Mouse (Mus musculus) ES-E14 (cell line): Measurements from ENCODE around the gene Uox. TPM values are rescaled to one million over a fixed set of nuclear protein-coding genes. Genes with fewer than 3 reads are reported as not detected.

ENCODE experiments used
- DNase-seq: peaks from one replicate; pipeline ENCODE4 v3.0.0-alpha.2; 2013; ENCODE audit warnings: low read depth, low spot score
- H3K27ac ChIP-seq: 2 replicates; pipeline ENCODE4 v1.5.1; 2012; ENCODE audit warnings: low read depth, mild to moderate bottlenecking, low read length, moderate library complexity, mixed read lengths; ENCODE audit not compliant: poor library complexity, insufficient read depth, severe bottlenecking
- H3K36me3 ChIP-seq: 2 replicates; pipeline ENCODE4 v1.6.1; 2012; ENCODE audit warnings: mild to moderate bottlenecking, low read length, moderate library complexity, mixed read lengths; ENCODE audit not compliant: control insufficient read depth, poor library complexity, insufficient read depth, severe bottlenecking
- H3K4me1 ChIP-seq, 2 experiments: fragments of 150-350 bp in 1 of 2; sonication (generic) in 1 of 2; 2 replicates each; pipeline ENCODE4 v1.6.1; 2012; ENCODE audit warnings: low read length in 2 of 2, mild to moderate bottlenecking in 1 of 2, mixed read lengths in 1 of 2; ENCODE audit not compliant: control insufficient read depth in 2 of 2, insufficient read depth in 2 of 2, poor library complexity in 1 of 2
- H3K4me3 ChIP-seq, 2 experiments: fragments of 150-350 bp in 1 of 2; sonication (generic) in 1 of 2; 2 replicates each; pipeline ENCODE4 v1.5.1; 2012; ENCODE audit warnings: low read length in 2 of 2, low read depth in 1 of 2, mild to moderate bottlenecking in 1 of 2, mixed read lengths in 1 of 2; ENCODE audit not compliant: insufficient read depth in 1 of 2, poor library complexity in 1 of 2, severe bottlenecking in 1 of 2
- H3K9ac ChIP-seq: 2 replicates; pipeline ENCODE4 v1.6.1; 2012; ENCODE audit warnings: low read depth, mild to moderate bottlenecking, low read length, mixed read lengths; ENCODE audit not compliant: poor library complexity, insufficient read depth, severe bottlenecking
- H3K9me3 ChIP-seq: fragments of 150-350 bp; sonication (generic); 2 replicates; pipeline ENCODE4 v1.6.1; 2012; ENCODE audit warnings: low read depth, mild to moderate bottlenecking, low read length; ENCODE audit not compliant: control insufficient read depth, insufficient read depth
- CHD2 ChIP-seq: IDR thresholded peaks from 2 replicates; pipeline ENCODE4 v1.6.1; 2014; ENCODE audit warnings: mild to moderate bottlenecking, low read depth, low read length, inconsistent platforms
- HCFC1 ChIP-seq: IDR thresholded peaks from 2 replicates; pipeline ENCODE4 v1.6.1; 2012; ENCODE audit warnings: low read length, inconsistent platforms, borderline replicate concordance; ENCODE audit not compliant: insufficient read depth
- MAFK ChIP-seq: IDR thresholded peaks from 2 replicates; pipeline ENCODE4 v1.6.1; 2014; ENCODE audit warnings: mild to moderate bottlenecking, low read depth, low read length, inconsistent platforms; ENCODE audit not compliant: insufficient read depth
- ZC3H11A ChIP-seq: IDR thresholded peaks from 2 replicates; pipeline ENCODE4 v1.6.1; 2012; ENCODE audit warnings: low read depth, mild to moderate bottlenecking, inconsistent platforms, low read length, borderline replicate concordance
- ZNF384 ChIP-seq: IDR thresholded peaks from 2 replicates; pipeline ENCODE4 v1.6.1; 2012; ENCODE audit warnings: low read depth, low read length, inconsistent platforms
- in situ Hi-C, 2 experiments: fragments of 600-800 bp; cut with MboI; formaldehyde crosslinking; loops; one replicate each; pipeline ENCODE4 v1.15.1; 2025; ENCODE audit warnings: low sequenced_read_pairs in 2 of 2, inconsistent platforms in 1 of 2; ENCODE audit not compliant: unreplicated experiment in 2 of 2
- total RNA-seq: library from RNA; depleted of rRNA; stranded (reverse); fragments of 300-350 nt; gene quantifications from 2 replicates; pipeline ENCODE4 v1.2.3, GENCODE M21; 2012

Gene Uox
- total RNA-seq, 1 experiment: not detected

DNA sequence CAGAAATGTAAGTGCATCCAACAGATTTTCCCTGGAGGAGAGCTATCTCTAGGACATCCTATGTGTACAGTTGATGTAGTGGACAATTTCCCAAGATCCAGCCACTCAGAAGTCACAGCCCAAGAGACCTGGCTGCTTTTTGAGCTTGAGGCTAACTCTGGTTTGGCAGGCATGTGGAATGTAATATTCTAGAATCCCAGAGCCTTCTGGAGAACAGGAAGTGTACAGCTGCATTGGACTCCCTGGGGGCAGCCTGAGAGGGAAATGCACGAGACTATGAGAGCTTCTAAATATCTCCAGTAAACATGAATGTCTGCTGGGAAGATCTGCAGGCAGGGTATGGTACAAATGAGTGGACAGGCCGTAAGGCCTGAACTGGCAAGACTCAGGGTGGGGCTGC is 100.9 kb downstream of the Uox start:
- Histone ChIP-seq H3K4me1 (no peaks in the 10 kb centered on the region), H3K9ac (no peak overlapping the region), H3K9me3 (no peaks in the 10 kb centered on the region), H3K27ac (no peak overlapping the region), H3K4me3 (no peak overlapping the region), H3K36me3 (no peaks in the 10 kb centered on the region)
- no peak for DNase-seq
- in situ Hi-C loops: no loop called here
- TF ChIP-seq ZNF384 (no peak), CHD2 (no peak), ZC3H11A (no peak), HCFC1 (no peak), MAFK (no peak)

DNA sequence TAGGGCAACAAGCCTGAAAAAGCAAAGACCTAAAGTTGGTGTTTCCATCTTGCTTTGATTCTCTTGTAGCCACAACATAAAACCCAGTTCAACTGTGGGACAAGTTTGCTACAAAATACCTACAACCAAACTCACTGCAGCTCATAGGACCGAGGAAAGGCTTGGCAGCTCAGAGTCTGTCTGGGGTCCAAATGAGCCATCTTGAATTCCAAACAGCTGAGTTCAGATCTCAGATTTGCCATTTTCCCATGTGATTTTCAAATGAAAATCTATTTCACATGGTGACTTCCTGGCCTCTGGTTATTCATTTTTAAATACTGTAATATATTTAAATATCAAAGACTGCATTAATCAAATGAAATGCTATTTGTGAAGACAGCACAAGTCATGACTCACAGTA is 104.9 kb downstream of the Uox start:
- Histone ChIP-seq H3K9me3 (no peaks in the 10 kb centered on the region), H3K36me3 (no peaks in the 10 kb centered on the region), H3K9ac (no peak overlapping the region), H3K4me3 (no peak overlapping the region), H3K4me1 (0 out of 4 replicates have a peak, but pooled peaks cover 0 to 1% of the 10 kb centered on the region in 2 experiments), H3K27ac (no peak overlapping the region)
- no peak for TF ChIP-seq HCFC1
- TF ChIP-seq ZNF384: no peak
- no peak for TF ChIP-seq ZC3H11A
- DNase-seq: no peak
- in situ Hi-C loops: no loop called here

DNA sequence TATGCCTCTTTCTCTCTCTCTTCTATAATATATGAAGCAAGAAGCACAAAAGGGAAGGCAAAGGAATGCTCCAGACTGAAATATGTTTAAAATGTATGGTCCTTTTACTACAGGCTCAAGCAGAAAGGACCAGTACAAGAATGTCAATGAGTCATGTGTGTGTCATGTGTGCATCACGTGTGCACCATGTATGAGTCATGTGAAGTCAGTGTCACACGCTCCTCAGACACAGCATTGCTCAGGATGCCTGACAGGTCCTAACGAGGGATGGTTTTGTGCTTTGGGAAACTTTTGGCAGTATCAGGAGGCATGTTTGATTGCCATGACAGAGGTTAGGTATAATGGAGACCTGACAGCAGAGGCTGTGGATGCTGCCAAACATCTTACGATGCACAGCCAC is 106.0 kb downstream of the Uox start:
- Histone ChIP-seq H3K9ac (no peak overlapping the region), H3K9me3 (no peaks in the 10 kb centered on the region), H3K4me1 (0 out of 4 replicates have a peak, but pooled peaks cover 0 to 1% of the 10 kb centered on the region in 2 experiments), H3K4me3 (no peak overlapping the region), H3K27ac (no peak overlapping the region), H3K36me3 (no peaks in the 10 kb centered on the region)
- TF ChIP-seq MAFK: no peak
- no peak for TF ChIP-seq ZC3H11A
- TF ChIP-seq HCFC1: no peak
- in situ Hi-C loops: no loop called here
- DNase-seq: no peak

DNA sequence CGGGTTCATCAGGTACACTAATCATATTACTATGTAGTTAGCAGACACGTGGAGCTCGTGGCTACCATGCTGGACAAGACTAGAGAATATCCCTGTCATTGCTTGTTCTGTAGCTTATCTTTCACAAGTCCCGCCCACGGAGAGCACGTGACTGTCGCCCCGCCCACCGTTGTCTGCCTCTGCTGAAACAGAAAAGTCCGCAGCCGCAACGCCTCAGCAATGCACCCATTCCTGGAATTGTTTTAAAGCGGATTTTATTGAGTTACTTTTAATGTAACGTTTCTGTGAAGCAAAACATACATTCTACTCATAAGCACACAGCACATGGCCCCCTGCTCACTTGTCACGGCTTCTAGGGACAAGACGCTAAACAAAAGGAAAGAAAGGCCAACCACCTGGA is 109.4 kb downstream of the Uox start:
- TF ChIP-seq MAFK: no peak
- TF ChIP-seq HCFC1: no peak
- TF ChIP-seq ZNF384: no peak
- TF ChIP-seq ZC3H11A: no peak
- TF ChIP-seq CHD2: no peak
- H3K4me3 ChIP-seq: no peak overlapping the region
- in situ Hi-C loops: no loop called here
- 0 out of 4 replicates have a peak, but pooled peaks cover 0 to 1% of the 10 kb centered on the region in 2 experiments for H3K4me1 ChIP-seq
- no peak overlapping the region for H3K9ac ChIP-seq
- no peak overlapping the region for H3K27ac ChIP-seq
- no peaks in the 10 kb centered on the region for H3K36me3 ChIP-seq
- DNase-seq: no peak
- H3K9me3 ChIP-seq: no peaks in the 10 kb centered on the region

DNA sequence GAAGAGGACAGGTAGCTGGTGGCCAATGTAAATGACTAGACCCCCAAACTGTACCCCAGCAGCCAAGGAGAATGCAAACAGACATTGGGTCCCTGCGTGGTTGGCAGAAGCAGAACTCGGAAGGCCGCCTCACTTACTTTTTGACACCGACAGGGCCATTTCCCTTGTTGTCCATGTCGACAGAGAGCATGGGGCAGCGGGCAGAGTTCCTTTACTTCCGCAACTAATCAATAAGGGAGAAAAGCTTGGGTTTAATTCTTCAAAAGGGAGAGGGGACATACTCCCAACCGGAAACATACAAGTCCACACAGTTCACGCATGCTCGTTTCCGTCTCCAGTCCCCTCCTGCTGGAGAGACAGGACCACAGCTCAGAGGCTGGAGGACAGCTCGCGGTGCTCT is 110.4 kb downstream of the Uox start:
- no peak for DNase-seq
- 0 out of 4 replicates have a peak, but pooled peaks cover 0 to 1% of the 10 kb centered on the region in 2 experiments for H3K4me1 ChIP-seq
- H3K36me3 ChIP-seq: no peaks in the 10 kb centered on the region
- no peaks in the 10 kb centered on the region for H3K9me3 ChIP-seq
- in situ Hi-C loops: no loop called here
- TF ChIP-seq HCFC1 (no peak), MAFK (no peak), ZNF384 (no peak), ZC3H11A (no peak), CHD2 (no peak)
- H3K4me3 ChIP-seq: no peak overlapping the region
- H3K9ac ChIP-seq: no peak overlapping the region
- no peak overlapping the region for H3K27ac ChIP-seq
